Mouse (Mus musculus): ENCODE measurements around the gene Fbxo2. TPM values are rescaled to one million over a fixed set of nuclear protein-coding genes. Genes with fewer than 3 reads are reported as not detected.
"Not testable (repeated sequence)": the region's sequence is repeated elsewhere in the genome, so short reads cannot be mapped to it uniquely, and the experiment has no call there.

Gene Fbxo2
- 10 to 100 TPM; 45.9 to 49.7 TPM for total RNA-seq (2021)
- long read RNA-seq, transcript Fbxo2-201 (6 exons, 1,288 nt): major isoform, 44 of 54 reads
- long read RNA-seq, partial matches to known transcripts: 2 of 54 reads
- long read RNA-seq, other reads (novel, unspliced or antisense): 8 of 54 reads

DNA sequence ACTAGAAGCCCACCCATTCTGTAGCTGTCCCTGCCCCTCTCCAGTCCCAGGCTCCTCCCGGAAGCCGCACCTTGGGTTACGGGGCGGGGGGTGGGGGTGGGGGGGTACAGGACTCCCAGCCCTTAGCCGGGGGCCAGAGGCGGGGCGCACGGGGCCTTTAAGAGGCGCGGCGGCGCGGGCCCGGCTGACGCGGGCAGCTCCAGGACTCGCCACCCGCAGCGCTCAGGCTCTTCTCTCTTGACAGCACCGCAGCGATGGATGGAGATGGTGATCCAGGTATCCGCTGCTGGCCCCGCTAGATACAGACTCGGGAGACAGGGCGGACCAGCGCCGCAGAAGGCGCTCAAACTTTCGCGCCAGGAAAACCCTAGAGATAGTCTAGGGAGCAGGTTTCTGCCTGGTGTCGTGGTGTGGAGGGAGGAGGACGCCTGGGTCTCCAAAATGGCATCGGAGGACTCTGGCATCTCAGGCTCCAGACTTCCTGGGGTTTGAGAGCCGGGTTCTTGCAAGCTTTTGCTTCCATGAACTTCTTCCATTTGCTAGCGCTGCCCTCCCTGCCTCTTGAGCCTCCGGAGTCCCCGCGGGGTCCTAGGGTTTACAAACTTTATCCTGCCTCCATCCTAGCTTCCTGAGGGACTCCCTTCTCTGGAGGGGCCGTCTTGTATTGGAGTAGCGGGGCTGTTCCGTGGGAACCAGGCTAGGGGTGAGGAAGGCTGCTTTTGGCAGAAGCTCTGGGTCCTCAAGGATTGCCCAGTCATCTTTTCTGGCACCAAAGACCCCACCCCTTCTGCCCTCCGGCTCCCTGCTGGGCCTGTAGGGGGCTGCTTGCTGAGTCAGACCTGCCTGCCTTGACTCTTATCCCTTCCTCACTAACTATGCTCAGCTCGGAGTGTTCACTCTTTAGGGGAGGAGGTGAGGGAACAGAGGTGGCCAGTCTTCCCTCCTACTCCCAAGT, at the start of gene Fbxo2, which contains the start of gene Fbxo44:
Gene Fbxo2 (plus strand): TSS at position 186 of the 955 bp plus-strand sequence.
Gene Fbxo44 (minus strand): TSS at position 47 of the 955 bp plus-strand sequence.
- peak; percentile 52 to 69 for DNase-seq (ENCODE audit: low spot score in 2 of 2)

DNA sequence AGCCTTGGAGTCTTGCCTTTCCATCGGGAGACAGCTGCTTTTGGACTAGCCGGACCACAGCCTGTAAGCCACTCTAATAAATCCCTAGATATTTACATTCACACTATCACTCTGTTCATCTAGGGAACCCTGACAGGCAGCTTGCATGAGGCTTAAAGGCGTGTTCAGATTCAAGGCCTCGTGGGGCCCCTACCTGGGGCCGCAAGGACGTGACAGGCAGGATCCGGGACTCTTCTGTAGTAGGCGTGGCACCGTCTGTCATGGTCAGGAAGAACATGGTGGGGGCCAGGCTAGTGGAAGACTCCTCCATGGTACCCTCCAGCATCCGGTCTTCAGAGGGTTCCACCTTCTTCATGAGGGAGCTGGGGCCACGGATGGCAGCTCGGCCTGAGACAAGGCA, 47.9 kb upstream of the Fbxo2 start:
- no peak for DNase-seq (ENCODE audit: low spot score in 2 of 2)

DNA sequence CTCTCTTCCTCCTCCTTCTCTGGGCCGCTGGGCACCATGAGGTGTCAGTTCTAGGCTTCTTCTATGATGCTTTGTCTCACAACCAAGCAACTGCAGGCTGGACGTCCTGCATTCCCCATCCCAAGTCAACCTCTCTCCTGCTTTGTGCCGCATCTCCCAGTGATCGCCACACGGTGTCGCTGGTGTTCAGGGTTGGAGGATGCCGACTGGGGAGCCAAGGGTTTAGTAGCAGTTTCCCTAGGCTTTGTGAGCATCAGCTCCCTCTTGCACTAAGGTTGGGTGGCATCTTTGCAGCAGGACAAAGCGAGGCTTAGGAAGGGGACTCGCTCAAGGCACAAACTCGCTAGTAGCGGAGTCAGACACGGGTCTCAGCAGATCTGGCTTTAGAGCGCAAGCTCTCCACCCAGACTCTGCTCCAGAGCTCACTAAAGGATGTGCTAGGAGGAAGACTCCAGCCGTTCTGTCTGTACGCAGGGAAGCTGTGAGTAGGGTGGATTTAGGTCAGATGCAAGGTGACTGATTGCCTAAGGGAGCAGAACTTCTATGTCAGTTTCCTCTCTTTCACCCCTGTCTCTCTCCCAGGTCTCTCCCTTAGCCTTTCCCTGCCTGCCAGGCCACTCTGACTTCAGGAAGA, 45.5 kb upstream of the Fbxo2 start:
- DNase-seq (ENCODE audit: low spot score in 2 of 2): peak; percentile 94

DNA sequence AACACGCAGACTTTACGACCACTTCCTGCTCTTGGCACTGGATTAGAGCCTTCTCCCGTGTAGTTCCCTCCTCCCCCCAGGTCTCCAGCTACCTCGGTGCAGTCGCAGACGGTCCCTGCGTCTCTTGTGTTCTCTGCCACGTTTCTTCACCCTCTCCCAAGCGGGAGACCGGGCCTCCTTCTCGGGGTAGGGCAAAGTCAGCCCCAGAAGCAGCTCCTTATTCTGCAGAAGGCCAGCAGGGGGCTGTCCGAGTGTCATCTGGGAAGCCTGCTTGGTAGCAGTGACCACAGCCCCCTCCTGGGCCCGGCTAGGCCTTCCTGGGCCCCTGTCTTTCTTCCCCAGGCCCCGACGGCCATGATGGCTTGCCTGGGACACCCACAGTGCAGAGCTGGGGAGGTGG, 45.0 kb upstream of the Fbxo2 start:
- DNase-seq (ENCODE audit: low spot score in 2 of 2): peak; percentile 40 to 49

DNA sequence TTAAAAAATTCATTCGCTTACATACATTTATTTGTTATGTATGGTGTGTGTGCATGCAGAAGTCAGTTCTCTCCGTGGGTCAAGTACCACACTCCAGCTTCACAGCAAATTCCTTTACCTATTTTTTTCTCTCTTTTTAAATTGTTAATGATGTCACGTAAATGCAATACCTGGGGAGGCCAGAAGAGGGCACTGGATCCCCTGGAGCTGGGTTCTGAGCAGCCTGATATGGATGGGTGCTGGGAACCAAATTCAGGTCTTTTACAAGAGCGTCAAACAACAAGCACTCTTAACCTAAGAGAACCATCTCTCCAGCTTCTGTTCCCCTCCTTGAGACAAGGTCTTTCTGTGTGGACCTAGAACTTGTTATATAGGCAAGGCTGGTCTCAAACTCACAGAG, 43.8 kb upstream of the Fbxo2 start:
- DNase-seq (ENCODE audit: low spot score in 2 of 2): no peak

DNA sequence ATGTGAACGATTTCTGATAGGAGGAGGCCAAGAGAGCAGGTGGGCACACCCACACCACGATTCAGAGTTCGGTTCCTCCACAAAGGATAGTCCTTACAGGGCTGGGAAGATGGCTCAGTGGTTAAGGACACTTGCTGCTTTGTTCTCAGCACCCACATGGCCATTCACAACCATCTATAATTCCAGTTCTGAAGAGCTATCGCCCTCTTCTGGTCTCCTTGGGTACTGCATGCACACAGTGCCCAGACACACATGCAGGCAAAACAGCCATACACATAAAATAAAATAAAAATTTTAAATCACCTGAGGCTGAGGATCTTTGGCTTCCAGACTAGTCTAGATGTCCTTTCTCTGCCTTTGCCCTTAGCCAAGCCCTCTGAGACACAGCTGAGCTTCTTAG, 43.0 kb upstream of the Fbxo2 start:
- DNase-seq (ENCODE audit: low spot score in 2 of 2): no peak

DNA sequence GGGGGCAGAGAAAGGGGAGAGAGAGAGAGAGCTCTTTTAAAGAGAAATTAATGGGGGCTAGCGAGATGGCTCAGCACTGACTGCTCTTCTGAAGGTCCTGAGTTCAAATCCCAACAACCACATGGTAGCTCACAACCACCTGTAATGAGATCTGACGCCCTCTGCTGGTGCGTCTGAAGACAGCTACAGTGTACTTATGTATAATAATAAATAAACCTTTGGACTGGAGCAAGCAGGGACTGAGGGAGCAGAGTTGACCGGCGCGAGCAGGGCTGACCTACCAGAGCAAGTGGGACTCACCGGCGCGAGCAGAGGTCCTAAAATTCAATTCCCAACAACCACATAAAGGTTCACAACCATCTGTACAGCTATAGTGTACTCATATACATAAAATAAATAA, 40.8 kb upstream of the Fbxo2 start:
- not testable (repeated sequence) for DNase-seq (ENCODE audit: low spot score in 2 of 2)

DNA sequence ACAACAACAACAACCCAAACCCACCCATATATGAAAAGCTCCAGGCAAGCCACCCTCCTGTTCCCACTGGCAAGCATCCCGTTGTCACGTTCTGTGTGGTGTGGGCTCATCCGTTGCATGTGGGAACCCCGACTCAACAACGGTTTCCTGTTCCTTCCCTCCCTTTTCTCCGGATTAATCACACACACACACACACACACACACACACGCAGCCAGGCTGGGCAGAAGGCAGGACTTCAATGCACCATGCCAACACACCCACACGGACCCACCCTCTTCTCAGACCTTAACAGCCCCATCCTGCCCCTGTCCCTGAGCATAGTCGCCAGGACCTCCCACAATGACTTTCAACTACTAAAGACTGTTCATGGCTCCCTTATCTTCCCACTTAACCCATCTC, 39.9 kb upstream of the Fbxo2 start:
- peak in 1 of 2 experiments; percentile 16 for DNase-seq (ENCODE audit: low spot score in 2 of 2)

DNA sequence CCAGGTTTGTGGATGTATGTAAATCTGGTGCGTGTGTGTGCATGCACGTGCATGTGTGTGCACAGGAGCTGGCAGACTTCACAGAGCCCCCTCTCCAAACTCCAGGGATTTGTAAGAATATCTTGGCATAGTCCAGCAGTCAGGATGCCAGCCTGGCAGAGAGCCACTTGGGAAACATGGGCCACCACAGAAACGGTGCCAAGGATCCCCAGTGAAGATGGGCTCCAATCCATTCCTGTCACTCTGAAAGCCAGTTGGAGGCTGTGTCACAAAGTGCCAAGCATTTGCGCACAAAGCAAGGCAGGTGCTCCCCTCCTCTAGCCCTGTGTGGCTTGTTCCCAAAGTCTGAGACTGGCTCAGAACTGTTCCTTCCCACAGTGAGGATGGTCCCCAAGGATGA, 39.1 kb upstream of the Fbxo2 start:
- DNase-seq (ENCODE audit: low spot score in 2 of 2): peak; percentile 94

DNA sequence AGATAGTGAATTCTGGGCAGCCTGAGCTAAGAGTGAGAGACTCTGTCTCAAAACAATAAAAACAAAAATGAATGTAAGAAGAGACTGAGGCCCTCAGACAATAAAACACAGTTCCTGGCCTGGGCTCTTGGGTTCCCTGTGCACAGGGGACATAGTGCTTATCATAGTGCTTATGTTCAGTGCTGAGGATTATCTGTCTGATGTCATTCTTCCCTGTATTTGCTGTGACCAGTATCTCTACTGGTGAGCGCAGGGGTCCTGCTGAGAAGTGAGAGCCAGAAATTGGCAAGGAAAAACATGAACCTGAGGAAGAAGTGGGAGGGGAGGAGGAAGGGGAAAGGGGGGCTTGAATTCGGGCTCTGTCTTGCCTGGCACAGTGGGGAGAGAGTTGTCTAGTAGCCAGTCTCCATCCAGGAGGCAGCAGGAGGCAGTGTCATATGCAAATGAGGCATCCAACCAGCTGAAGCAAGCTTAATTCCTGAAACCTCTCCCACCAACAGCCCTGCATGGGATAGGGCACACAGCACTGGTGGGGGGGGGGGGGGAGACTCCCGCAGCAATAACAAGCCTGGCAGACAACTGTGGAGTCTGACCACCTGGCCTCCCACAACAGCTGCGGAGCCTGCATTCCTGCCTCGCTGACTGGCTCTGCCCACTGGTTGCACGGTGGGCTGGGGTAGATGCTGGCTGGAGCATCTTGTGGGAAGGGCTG, 38.3 kb upstream of the Fbxo2 start:
- DNase-seq (ENCODE audit: low spot score in 2 of 2): no peak

DNA sequence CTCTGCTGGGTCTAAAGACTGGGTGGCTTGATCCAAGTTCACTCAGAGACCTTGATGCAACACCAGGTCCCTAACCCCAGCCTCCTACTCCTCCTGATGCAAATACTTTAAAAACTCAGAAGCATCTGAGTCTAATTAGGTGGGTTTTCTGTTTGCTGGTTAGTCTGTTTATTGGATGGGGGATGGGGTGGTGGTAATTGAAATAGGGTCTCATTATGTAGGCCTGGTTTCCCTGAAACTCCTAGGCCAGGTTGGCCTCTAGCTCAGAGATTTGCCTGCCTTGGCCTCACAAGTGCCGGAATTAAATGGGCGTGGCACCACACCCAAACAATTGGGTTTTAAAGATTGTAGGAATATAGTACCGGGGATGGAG, 37.7 kb upstream of the Fbxo2 start:
- no peak for DNase-seq (ENCODE audit: low spot score in 2 of 2)

DNA sequence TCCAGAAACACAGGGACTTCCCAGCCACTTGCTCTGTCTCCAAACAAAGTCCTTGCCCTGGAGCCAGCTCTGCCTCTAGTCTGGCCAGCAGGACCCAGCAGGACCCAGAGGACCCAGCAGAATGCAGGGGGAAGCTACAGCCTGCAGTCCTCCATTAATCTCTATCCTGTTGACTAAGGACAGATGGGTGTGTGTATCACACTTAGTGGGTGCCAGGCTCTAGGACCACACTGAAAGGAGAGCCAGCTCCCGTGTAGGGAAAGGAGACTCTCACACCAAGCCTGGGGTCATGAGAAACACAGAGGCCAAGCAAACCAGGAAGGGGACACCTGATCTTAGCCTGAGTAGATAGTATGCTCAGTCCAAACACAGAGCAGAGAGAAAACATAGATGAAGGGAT, 32.2 kb upstream of the Fbxo2 start:
- DNase-seq (ENCODE audit: low spot score in 2 of 2): no peak

DNA sequence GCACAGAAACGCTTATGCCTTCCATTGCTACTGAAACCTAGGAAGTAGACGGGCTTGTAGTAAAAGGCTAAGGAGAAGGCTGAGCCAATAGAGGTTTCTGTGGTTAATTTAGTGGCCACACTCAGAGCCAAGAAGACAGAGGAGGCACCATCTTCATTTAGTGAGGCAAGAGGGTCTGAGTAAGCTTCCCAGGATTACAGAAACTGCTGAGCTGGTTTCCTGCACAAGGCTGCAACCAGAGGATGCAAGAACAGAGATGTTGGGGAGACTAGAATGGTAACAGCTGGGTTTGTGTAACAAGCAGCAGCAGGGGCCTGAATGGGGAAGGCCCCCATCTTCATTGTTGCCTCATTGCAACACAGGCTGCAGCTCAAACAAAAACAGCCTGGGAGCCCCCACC, 31.7 kb upstream of the Fbxo2 start:
- DNase-seq (ENCODE audit: low spot score in 2 of 2): no peak

DNA sequence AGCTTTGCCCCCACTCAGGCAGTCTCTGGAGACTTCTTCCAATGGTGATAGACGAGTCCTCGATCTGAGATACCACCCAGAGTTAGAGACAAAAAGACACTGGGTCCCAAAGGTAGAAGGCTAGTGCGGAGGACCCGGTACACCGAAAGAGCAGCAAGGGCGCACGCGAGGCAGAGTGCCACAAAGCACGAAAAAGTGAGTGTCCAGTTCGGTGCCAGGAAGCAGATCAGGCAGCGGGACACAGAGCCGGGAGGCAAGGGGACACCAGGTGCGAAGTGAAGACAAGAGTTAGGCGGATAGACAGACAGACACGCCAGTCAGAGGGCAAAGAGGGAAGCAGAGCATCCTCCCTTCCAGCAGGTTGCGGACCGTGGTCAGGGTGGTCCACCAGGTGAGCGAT, 30.3 kb upstream of the Fbxo2 start, which contains the start of gene Mad2l2:
Gene Mad2l2 (plus strand): TSS at position 252 of the 400 bp plus-strand sequence.
- no peak for DNase-seq (ENCODE audit: low spot score in 2 of 2)

DNA sequence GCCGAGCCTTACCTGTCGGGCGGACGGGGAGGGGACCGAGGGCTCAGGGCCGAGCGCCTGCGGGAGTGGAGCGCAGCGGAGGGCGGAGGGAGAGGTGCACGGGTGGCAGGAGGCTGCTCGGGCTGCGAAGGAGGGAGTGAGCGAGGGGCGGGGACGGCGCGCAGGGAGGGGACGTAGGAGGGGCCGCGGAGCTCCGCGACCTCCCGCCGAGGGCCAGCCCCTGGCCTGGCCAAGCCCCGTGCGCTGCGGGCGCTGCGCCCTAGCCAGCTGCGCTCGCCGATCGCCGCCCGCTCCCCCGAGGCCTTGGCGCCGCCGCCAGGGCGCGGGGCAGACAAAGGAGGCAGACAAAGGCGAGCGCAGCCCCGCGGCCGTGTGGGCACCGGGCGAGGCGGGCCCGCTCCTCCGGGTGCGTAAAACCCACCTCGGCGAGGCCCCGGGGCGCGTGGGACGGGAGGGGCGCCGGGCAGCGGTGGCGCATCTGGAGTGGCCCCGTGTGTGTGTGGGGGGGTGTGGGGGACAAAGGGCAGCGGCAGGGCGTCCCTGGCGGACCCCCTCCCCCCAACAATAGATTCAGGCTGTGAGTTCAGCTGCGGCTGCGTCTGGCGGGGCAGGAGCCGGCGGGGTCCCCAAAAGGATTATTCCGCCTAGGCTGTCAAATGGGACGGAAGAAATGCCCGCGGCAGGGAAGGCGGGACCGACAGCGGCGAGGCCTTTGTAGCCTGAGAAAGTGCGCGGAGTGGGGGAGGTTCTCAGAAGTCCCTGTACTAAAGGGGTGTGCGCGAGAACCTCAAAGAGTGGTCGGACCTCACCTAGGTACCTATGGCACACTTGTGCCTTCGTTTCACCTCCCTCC, 29.6 kb upstream of the Fbxo2 start, which contains the start of gene Draxin:
Gene Draxin (minus strand): TSS at position 138 of the 853 bp plus-strand sequence.
- DNase-seq (ENCODE audit: low spot score in 2 of 2): peak; percentile 48 to 69

DNA sequence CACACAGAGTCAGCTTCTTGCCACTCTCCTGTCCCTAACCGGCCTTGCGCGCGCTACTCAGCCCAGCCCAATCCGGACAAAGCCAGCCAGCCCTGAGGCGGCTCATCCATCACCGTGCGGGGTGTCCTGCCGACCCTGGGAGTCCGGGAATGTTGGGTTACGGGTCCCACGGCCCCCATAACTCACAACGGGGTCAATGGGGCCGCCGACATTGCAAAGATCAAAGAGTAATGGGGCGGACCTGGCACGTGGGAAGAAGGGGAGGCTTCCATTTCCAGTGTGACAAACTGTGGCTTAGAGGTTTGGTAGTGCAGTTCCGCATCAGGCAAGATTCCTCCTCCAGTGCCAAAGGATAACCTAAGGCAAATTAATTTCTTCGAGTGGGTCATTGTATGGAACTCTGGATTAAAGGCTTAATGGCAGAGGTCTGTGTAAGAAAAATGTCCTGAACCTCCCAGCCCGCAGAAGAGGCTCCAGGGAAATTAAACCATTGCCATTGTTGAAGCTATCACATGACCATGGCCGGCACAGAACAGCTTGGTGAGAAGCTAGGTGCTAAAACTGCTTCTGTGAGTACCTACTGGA, 28.8 kb upstream of the Fbxo2 start:
- DNase-seq (ENCODE audit: low spot score in 2 of 2): no peak

DNA sequence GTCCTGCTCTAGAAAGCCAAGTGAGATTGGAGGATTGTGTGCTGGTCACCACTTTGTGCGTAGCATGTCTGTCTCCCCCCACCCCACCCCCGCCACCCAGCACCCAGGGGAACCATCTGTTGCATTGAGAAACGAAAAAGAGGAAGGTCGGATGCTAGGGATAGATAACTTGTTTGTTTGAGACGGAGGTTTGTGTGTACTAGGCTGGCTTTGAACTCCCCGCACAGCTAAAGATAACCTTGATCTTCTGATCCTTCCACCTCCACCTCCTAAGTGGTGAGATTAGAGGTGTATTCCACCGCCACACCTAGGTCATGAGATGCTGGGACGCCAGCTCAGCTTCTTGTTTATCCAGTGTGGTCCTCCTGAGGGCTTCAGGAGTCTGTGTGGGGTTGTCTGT, 25.4 kb upstream of the Fbxo2 start:
- no peak for DNase-seq (ENCODE audit: low spot score in 2 of 2)

DNA sequence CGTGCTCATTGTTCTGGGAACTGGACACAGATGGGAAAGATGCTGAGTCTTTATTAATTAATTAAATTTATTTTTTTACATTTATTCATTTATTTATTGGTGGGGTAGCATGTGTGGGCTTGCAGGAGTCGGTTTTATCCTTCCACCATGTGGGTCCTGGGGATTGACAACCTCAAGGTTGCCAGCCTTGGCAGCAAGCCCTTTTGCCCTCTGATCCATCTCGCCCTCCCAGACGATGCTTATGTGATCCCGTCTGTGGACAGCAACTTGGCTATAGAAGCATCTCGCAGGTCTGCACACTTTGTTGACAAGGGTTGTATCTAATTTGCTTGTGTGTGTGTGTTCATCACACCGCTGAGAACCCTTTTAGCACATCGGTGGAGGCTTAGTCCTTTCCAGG, 22.9 kb upstream of the Fbxo2 start:
- no peak for DNase-seq (ENCODE audit: low spot score in 2 of 2)

DNA sequence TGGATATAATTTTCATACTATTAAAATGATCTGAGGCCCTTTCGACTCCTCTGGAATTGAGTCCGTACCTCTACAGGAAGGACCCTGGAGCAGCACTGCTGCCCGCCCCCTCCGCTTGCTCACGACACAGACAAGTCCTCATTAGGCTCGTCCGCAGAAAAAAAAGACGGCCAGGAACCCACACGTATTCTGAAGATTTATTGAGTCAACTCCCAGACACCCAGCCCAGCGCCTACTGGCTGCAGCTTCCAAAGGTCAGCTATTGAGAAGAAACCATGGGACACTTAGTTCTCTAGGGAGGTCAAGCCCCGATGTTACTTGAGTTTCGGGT, 20.7 kb upstream of the Fbxo2 start:
- DNase-seq (ENCODE audit: low spot score in 2 of 2): no peak

Data from layer of hippocampus, postnatal 10 days (tissue).